Mouse (Mus musculus) cerebral cortex, adult 2 months (tissue): ENCODE measurements around the gene Lamb3.

Source experiments
- WGBS: fragments of 180-500 bp; shearing (Covaris S2); methylation state at CpG from one replicate; pipeline ENCODE4 v1.1.7; 2018; 5-methylcytosine and 5-hydroxymethylcytosine counted together

Lamb3 gene

DNA sequence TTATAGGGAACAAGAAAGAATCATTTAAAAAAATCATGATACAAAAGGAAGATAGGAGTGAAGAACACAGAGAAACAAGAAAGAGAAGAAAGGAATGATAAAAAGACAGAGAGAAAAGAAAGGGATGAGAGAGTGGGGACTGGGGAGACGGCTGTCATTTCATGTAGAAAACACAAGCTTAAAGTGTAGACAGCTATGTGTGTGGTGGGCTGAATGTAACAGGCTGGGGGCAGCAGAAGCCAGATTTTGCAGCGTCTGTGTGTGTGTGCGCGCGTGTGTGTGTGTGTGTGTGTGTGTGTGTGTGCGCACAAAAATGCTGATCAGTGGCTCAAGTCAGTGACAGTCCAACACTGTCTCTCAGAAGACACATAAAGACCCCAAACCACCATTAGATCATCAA is 36.7 kb downstream of the Lamb3 start:
- WGBS, result 72% methylated on average over 6 of the region's 6 CpGs

DNA sequence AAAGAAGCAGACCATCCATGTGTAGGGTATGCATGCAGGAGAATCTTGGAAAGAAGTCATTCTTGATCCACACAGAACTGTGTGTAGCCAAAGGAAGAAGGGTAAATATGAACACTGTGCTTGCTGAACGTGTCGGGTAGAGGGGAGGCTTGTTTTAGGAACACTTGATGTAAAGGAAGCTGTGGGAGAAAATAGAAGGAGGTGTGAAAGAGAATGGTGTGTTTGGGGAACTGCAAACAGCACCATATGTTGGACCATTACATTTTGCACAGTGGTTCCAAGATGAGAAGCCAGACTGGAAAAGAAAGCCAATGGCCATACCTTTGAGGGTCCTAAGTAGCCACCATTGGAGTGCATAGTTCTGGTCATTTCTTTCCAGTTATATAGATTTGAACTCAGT is 42.5 kb downstream of the Lamb3 start:
- 54% methylated on average over 2 of the region's 2 CpGs for WGBS

DNA sequence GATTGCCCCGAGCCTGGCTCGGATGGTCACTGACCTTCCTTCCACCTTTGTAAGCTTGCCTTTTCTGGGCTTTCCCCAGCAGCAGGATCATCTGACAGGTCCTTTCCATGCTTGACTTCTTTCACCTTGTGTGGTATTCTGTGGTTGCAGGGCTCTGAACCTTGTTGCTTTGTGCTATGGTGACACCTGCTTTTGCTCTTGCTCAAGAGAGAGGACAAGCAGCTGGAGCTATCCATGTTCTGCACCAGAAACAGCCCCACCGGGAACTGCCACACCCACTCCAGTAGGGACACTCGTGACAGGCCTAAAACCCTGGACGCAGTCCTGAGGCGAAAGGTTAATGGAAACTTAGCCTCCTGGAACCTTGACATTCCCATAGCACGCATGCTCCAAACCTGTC is 43.9 kb downstream of the Lamb3 start:
- 92% methylated on average over 7 of the region's 7 CpGs for WGBS

DNA sequence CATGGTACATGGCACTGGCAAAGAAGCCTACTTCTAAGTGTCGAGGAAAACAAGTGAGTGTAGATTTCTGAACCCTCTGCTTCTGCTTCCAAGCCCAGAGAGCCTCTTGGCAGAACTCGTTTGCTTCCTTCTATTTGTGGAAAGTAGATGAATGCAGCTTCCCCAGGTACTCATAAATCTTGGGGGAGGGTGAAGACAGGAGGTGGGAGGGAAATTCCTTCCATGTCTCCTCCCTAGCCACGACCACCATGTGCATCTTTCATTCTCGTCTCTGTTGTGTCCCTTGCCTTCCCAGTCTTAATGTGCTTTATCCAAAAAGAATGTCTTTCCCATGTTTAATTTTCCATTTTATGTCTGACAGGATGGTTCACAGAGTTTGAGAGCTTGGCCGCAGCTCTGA is 45.1 kb downstream of the Lamb3 start:
- WGBS, result 35% methylated on average over 5 of the region's 5 CpGs

DNA sequence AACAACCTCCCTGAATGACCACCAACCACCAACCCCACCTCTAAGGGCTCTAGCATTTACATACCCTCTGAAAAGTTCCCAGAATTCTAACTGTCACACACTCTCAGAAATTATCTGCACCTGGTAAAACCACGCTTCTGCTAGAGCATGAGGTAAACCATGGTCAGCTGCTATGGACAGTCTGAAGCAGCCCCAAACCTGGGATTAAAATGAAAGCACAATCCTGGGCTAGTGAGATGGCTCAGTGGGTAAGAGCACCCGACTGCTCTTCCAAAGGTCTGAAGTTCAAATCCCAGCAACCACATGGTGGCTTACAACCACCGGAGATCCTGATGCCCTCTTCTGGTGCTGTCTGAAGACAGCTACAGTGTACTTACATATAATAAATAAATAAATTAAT is 46.4 kb downstream of the Lamb3 start:
- WGBS, result 81% methylated on average over 3 of the region's 3 CpGs

DNA sequence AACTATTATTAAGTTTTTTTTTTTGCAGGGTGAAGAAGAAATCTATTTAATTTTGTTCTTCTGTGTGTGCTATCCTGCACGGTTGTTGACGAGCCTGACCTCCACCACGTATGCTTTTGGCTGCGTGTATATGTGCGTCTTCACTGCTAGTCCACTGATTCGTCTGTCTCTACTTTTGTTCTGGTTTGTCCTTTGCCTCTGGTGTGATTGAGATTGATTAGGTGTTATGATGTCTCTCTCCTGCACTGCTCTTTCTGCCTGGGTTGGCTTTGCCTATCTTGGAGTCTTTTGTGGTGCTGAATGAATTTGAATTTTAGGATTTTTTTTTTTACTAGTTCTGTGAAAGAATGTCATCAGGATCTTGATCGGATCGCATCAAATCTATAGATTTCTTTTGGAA is 47.5 kb downstream of the Lamb3 start:
- 70% methylated on average over 8 of the region's 8 CpGs for WGBS

DNA sequence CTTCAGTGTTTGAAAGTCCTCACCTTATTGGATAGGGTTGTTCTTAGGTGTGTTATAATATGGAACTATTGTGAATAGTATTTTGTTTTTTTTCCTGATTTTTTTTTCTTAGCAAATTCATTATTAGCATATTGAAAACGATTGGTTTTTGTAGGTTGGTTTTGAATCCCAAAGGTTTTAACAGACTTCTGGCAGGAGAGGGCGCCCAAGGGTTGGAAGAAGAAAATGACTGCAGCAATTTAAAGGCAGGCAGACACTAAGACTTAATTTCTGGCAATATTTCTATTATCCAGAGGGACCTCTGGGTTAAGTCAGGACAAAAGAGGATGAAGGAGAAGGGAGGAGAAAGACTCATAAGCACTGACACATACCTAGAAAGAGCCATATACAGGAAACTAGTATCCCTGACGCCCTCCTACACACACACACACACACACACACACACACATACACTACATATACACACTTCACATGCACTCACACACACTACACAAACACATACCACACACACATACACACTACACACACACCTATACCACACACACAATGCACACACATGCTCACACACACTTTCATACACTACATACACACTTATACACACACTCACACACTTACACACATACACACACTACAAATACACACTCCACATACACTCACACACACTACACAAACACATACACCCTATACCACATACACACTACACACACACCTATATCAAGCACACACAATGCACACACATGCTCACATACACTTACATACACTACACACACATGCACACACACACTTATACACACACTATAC is 48.2 kb downstream of the Lamb3 start:
- WGBS, result 26% methylated on average over 3 of the region's 3 CpGs

DNA sequence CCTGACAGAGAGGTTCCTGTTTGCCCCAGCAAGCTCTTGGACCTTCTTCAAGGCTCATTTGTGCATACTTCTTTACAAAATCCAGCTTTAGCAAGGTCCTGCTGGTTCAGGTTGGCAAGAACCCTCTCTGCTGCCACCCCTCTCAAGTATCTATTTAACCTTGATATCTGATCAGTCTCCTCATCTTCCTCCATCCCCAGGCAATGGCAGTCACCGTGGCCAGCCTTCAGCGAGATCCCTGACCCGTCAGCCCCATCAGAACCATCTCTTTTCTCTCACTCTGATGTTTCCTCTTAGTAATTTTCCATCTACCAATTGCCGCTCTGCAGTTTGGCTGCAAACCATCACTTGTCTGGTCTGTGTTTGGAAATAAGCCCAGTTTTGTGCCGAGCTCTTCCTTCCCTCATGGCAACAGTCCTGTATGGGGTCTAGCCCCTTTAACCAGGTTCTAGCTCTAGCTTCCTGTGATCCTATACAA is 49.2 kb downstream of the Lamb3 start:
- WGBS, result 49% methylated on average over 5 of the region's 5 CpGs

DNA sequence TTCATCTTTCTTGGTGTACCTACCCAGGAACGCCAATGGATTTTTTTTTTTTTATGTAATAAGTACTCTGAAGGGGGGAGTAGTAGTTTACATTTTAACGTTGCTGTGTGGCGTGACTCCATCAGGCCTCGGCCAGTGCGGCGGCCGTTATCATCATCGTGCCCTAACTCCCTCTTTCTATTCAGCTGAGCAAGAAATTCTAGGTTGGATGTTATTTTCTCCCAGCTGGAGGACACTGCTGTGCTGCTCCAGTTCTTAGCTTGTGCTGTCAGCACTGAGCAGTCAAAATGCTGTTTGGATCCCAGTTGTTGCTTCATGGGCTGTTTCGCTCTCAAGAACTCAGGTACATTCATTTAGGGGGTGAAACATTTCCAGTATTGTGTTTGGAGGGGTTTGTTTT is 52.1 kb downstream of the Lamb3 start:
- 84% methylated on average over 9 of the region's 9 CpGs for WGBS

DNA sequence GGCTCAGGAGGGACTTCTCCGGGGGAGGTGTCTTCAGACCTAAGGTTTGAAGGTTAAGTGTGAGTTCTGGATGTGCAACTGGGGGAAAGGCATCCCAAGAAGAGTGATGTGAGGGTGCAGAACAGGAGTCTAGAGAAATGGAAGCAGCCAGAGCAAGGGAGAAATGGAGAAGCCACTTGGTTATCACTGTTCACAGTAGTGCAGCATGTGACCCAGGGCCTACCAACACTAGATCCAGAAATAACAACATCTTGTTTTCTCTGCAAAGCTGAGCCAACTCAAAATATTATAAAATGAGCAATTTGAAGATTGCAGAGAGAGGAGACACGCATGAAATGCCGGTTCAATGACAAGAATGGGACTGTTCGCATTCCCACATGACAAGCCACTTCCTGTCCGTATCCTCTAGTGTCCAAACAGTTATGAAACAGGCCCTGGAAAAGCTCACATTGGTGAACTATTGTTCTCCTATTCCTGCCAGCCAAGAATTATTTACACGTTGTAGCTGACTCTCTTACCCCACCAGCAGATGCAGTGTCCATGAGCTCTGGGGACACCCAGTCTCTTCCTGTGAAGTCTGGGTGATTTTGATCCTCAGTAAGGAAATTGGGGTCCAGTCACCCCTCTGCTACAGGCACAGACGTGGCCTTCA is 54.5 kb downstream of the Lamb3 start:
- 65% methylated on average over 7 of the region's 7 CpGs for WGBS

DNA sequence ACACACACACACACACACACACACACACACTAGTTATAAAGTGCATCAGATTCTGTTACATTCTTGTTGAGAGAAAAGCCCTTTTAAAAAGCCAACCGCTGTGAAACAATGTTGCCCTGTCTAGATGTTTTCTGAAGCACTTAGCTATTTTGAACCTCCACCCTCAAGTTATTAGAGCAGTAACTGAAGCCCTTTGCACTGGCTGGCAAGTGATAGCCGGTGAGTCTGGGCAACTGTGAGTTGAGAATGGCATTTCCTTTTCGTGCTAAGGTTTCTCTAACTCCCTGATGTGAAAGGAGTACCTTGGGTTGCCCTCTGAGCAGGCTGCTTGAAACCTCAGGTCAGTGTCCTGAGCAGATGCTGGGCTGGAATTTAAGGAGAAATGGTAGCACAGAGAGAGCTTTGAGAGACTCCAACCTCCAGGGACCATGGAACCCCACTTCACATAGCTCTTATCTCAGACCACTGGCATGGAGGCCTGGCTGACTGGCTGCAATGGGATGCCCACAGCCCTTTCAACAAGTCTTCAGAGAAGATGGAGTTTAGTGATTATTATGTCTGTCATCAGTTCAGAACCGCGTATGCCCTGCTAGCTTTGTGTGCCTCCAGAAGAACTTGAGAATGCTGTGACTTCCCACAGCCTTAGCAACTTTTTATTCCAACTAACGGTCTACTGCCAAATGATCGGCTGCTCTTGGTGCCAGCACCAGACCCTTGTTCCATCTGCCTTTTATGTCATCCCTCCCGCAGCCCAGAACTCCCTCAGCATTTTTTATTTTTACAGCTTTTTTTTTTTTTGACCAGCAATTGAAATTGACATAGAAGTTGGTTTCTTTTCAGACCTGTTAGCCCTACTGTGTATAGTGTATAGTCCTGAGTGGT is 55.8 kb downstream of the Lamb3 start:
- WGBS, result 54% methylated on average over 8 of the region's 8 CpGs

DNA sequence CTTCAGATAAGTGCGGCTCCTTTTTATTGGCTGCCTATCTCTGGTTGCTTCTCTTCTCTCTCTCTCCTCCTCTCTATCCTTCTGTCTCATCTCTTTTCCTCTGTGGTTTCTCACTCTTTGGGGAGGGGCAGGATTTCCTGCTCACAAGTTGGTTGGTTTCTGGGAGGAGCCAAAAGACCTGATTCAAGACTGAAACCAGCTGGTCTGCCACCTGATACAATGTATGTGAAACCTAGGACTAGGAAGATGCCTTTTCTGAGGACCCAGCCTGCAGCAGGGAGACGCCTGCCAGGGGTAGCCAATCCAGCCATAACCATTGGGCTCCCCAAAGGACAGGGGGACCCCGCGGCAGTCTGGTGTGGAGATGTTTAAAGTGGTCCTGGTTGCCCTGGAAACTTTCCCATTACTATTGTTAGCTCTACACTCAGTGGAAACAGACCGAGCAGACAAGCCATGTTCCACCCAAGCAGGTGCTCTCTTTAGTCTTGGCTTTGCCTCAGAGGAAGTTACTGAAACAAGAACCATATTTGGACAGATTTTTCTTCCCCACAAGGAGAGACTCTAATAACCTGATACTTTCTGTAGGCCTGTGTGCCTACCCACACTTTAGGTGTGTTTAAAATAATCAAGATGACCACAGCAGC is 56.6 kb downstream of the Lamb3 start, which contains the start of gene Hsd11b1:
Gene Hsd11b1, minus strand, starts transcription at position 121 of the 644 bp plus-strand sequence.
- 63% methylated on average over 5 of the region's 5 CpGs for WGBS

DNA sequence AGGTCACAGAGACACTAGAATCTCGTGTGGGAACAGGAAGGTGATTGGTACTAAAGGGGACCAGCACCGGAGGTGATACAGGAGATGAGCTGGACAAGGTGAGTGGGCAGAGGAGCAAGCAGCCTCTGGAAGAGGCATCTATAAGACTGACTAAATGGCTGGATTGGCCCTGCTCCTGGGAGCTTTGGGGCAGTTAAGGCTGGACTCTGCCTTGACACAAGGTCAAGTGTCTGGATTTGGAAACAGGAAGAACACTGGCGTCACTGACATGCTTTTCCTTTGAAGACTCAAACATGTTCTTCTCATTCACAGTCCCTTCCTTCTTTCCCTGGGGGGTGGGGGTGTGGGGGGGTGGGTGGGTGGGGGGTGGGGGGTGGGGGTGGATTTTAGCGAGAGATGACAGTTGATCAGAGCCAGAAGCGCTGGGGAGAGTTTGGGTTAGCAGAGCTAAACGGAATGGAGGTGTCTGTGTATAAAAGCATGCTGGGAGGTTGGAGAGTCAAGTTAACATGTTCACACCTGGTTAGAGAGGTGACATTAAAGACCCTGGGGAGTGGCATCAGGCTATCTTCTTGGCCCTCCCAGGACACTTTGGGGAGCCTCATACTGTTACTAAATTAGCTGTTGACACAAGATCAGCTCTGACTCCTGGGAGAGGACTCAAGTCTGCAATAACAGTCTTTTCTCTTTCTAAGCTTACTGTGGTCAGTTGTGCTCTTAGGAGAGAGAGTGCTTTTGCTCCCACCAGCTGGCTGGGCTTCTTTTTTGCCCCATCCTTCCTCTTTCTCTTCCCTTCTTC is 63.7 kb downstream of the Lamb3 start:
- 70% methylated on average over 6 of the region's 6 CpGs for WGBS

DNA sequence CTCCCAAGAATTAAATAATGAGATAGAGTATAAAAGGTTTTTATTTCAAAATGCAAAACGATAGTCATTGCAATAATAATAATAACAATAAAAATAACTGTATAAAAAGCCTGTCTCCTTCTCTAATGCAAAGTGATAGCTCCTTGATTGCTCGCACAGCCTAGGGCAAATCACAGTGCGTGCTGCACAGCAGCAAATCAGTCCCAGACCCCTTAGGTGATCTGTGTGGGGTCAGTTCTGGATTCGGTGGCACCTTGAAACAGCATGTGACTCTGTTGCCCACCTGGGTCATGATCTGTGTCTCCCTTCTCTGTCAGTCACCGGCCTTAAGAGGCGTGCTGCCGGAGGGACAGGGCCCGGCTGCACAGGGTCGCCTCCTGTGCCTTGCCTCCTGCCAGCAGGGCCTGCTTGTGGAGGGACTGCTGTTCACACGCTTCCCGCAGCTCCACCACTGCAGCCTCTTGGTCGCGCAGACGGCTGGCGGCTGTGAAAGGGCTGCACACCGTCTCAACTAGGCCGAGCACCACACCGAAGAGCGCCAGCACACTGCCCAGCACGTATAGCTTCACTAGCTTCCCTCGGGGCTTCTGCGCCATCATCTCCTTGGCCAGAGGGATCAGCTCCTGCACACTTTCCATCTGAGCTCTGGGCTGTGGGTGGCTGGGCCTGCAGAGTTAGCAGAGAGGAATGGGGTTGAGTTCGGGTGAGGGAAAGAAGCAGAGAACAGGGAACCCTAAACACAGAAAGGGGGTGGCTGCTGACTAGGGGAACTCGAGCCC is 64.8 kb downstream of the Lamb3 start:
- whole genome bisulfite sequencing, result 47% methylated on average over 24 of the region's 24 CpGs

DNA sequence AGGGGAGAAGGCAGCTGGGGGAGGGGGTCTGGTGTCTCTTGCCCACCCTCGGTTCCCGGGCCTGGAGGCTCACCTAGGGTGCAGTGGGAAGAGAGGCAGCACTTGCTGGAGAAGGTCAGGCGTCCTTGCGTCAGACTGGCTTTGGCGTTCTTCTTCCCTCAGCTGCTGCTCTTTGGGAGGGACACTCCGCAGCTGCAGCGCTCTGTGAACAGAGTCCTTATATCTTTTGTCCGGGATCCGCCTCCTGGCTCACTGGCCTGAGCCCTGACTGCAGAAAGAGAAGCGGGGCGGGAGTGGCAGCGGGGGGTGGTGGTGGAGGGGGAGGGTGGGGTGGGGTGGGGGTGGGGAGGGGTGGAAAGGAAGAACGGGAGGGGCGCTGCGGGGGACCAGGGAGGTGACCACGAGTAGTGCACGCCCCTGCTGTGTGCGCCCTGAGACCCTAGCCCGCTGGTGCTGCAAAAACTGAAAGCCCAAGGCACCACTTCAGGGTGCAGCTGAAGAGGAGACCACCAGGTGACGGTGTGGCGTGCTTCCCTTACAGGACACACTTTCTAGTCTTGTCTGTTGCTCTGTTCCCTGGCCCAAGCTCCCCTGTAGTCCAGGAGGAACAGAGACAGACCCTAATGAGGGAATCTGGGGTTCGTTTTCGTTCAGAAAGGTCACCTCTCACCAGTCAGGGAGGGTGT is 65.6 kb downstream of the Lamb3 start, which contains the start of gene G0s2:
Gene G0s2, minus strand, starts transcription at position 302 of the 686 bp plus-strand sequence.
- WGBS, result 14% methylated on average over 22 of the region's 23 CpGs

DNA sequence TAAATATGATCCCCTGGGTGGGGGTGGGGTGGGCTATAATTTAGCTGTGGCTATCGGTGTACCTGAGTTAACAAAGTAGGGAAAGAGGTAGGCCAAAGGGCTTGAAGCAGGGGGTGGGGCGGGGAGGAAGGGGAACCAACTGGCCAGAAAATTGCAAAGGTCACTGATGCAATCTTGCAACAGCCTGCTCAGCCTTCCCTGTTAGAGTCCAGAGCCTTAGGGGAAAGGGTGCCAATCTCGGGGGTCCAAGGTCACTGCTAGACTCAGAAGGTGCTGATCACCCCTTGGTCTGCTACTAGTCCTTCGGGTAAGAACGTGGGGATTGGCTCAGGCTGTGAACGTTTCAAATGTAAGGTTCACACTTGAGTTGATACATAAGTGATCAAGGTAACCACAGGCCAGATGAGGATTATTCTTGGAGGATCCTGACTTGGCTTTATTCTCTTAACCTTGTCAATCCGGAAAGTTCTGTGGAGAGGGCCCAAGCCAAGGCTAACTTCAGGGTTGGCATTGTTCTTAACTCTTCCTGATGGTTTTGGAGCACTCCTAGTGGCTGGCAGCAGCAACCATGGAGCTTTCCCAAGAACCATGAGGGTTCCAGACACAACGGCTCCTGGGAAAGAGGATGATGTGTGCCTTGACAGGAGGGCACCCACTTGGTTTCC is 67.0 kb downstream of the Lamb3 start:
- 77% methylated on average over 8 of the region's 8 CpGs for WGBS

DNA sequence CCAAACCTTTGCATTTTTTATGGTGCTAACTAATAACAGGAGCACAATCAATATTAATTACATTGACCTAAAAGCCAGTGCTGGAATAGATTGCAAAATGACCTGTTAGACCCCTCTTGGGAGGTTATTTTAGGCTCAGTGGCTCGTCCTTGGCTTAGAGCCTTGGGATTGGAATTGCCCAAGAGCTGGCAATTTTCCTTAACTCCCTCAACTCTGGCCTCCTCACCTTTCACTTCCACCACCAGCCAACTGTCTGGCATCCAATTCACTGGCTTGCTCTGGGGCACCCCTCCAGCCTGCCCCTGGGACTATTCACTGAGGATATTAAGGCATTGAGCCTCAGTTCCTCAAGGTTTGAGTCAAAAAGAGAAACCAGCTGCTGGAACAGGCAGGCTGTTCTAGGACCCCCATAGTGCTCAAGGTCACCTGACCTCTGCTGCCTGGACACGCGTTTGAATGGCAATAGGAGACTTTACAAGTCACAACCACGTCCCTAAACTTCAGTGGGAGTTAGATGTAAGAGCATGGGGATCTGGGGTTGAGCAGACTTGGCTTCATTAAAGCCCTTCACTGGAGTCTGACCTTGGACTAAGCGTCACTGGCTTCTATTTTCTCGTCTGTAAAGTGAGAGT is 71.0 kb downstream of the Lamb3 start:
- 79% methylated on average over 6 of the region's 6 CpGs for WGBS

DNA sequence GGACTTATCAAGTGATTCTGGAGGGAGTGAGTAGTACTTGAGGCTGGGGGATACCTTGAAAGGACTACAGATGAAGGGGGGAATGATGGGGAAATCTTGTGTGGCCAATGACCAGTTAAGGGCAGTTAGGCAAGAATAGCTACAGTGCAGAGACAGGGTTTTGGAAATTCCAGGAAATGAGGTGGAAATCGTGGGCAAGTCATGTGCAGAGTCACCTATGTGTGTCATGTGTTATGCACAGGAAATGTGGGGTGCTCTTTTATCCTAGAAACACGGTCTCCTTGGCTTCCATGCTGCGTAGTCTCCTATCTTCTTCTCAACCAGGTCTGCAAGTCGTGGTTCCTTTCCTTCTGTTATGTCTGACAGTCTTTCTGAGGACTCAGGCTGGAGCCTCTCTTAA is 72.0 kb downstream of the Lamb3 start:
- WGBS, result 88% methylated on average over 4 of the region's 4 CpGs
